Mouse (Mus musculus) intestine, embryonic 14.5 days (tissue): Measurements from ENCODE around the gene Dnase2a. TPM values are rescaled to one million over a fixed set of nuclear protein-coding genes. Genes with fewer than 3 reads are reported as not detected.

Experiments
- ATAC-seq: fragments of 200-750 bp; cut with Nextera tagmentation; replicated peaks from 2 replicates; pipeline ENCODE4 v1.8.0; 2017; ENCODE audit warnings: low read depth, moderate number of reproducible peaks, moderate TSS enrichment, moderate library complexity; ENCODE audit not compliant: low FRiP score, low TSS enrichment
- DNase-seq: peaks from one replicate; pipeline ENCODE4 v3.0.0-alpha.2; 2018; ENCODE audit warnings: low spot score
- H3K27ac ChIP-seq: fragments of 300-500 bp; sonication (generic); 2 replicates; pipeline ENCODE4 v1.5.1; 2014; ENCODE audit warnings: low read depth, mild to moderate bottlenecking, control low read depth
- H3K27me3 ChIP-seq: fragments of 300-500 bp; sonication (generic); replicated peaks from 2 replicates; pipeline ENCODE4 v1.6.1; 2014; ENCODE audit warnings: low read length, control low read depth; ENCODE audit not compliant: control insufficient read depth, insufficient read depth
- H3K36me3 ChIP-seq: fragments of 300-500 bp; sonication (generic); 2 replicates; pipeline ENCODE4 v1.6.1; 2014; ENCODE audit warnings: low read length, control low read depth; ENCODE audit not compliant: control insufficient read depth, insufficient read depth
- H3K4me1 ChIP-seq: fragments of 300-500 bp; sonication (generic); replicated peaks from 2 replicates; pipeline ENCODE4 v1.6.1; 2014; ENCODE audit warnings: low read length, control low read depth, mixed read lengths; ENCODE audit not compliant: control insufficient read depth, insufficient read depth
- H3K4me2 ChIP-seq: fragments of 300-500 bp; sonication (generic); 2 replicates; pipeline ENCODE4 v1.6.1; 2014; ENCODE audit warnings: low read length
- H3K4me3 ChIP-seq: fragments of 300-500 bp; sonication (generic); 2 replicates; pipeline ENCODE4 v1.5.1; 2014; ENCODE audit warnings: low read depth, low read length, control low read depth, mixed read lengths
- H3K9ac ChIP-seq: fragments of 300-500 bp; sonication (generic); 2 replicates; pipeline ENCODE4 v1.6.1; 2014; ENCODE audit warnings: mild to moderate bottlenecking, low read length
- H3K9me3 ChIP-seq: fragments of 300-500 bp; sonication (generic); 2 replicates; pipeline ENCODE4 v1.6.1; 2016; ENCODE audit warnings: low read length, control low read depth; ENCODE audit not compliant: control insufficient read depth
- WGBS: fragments of 180-500 bp; shearing (Covaris S2); extraction: QIAGEN DNeasy Blood & Tissue Kit; methylation state at CpG from one replicate; pipeline ENCODE4 v1.1.7; 2014; 5-methylcytosine and 5-hydroxymethylcytosine counted together
- polyA plus RNA-seq: library from polyadenylated mRNA; unstranded; fragments of >200 nt; fragmentation: Nextera tagmentation; extraction: Ambion mirVana; gene quantifications from 2 replicates; pipeline ENCODE4 v1.2.1, GENCODE M21; 2014

Dnase2a gene
- 8.3 and 8.6 TPM in 2 replicates for polyA plus RNA-seq

- WGBS: 1% methylated on average over 45 of the region's 45 CpGs
- Histone ChIP-seq H3K4me1 (peaks cover 8% of the 10 kb centered on the region; the same call in 1 of the 2 replicates), H3K4me3 (peak within 1 kb of the TSS; percentile 56), H3K36me3 (no peaks in the 10 kb centered on the region), H3K4me2 (peak within 1 kb of the TSS; percentile 85), H3K9ac (peak within 1 kb of the TSS; percentile 59), H3K9me3 (no peaks in the 10 kb centered on the region), H3K27ac (no peak within 1 kb of the TSS), H3K27me3 (peaks cover 43% of the 10 kb centered on the region)
- ATAC-seq (peak; percentile 88), DNase-seq (peak; percentile 93)
Measured at GRCm38 (mm10) chr8:84908421-84909161, at the start of gene Dnase2a. Gene Dnase2a, plus strand, starts transcription at chr8:84908560.

GRCm38 (mm10) chr8:84871376-84872308 lies 36.7 kb upstream of the Dnase2a start, which contains the start of gene Syce2:
Gene Syce2, plus strand, starts transcription at chr8:84872111.
- peak; percentile 69 for ATAC-seq
- H3K9me3 ChIP-seq: no peaks in the 10 kb centered on the region
- no peak within 1 kb of the TSS for H3K27ac ChIP-seq
- H3K4me1 ChIP-seq: peaks cover 13% of the 10 kb centered on the region
- 16% methylated on average over 36 of the region's 46 CpGs for WGBS
- peak within 1 kb of the TSS; percentile 43 for H3K4me3 ChIP-seq
- H3K36me3 ChIP-seq: peaks cover 26% of the 10 kb centered on the region
- peak within 1 kb of the TSS; percentile 46 for H3K9ac ChIP-seq
- H3K4me2 ChIP-seq: peak within 1 kb of the TSS; percentile 84
- DNase-seq: peak; percentile 92
- H3K27me3 ChIP-seq: no peaks in the 10 kb centered on the region

GRCm38 (mm10) chr8:84872309-84872965 lies 35.9 kb upstream of the Dnase2a start:
- Histone ChIP-seq H3K4me3 (peak overlapping the region; percentile 43), H3K36me3 (peaks cover 18% of the 10 kb centered on the region), H3K27me3 (no peaks in the 10 kb centered on the region), H3K9ac (peak overlapping the region; percentile 46), H3K4me1 (peaks cover 13% of the 10 kb centered on the region), H3K27ac (no peak overlapping the region), H3K4me2 (peak overlapping the region; percentile 84), H3K9me3 (no peaks in the 10 kb centered on the region)
- WGBS: 2% methylated on average over 52 of the region's 54 CpGs
- DNase-seq (peak; percentile 77), ATAC-seq (peak; percentile 69)

GRCm38 (mm10) chr8:84873016-84873415 lies 35.3 kb upstream of the Dnase2a start:
- Histone ChIP-seq H3K4me1 (peaks cover 13% of the 10 kb centered on the region), H3K9ac (no peak overlapping the region), H3K36me3 (peaks cover 12% of the 10 kb centered on the region), H3K4me2 (peak overlapping the region; percentile 84), H3K4me3 (peak overlapping the region; percentile 43), H3K27ac (no peak overlapping the region), H3K27me3 (no peaks in the 10 kb centered on the region), H3K9me3 (no peaks in the 10 kb centered on the region)
- 55% methylated on average over 4 of the region's 4 CpGs for WGBS
- ATAC-seq: no peak
- no peak for DNase-seq

GRCm38 (mm10) chr8:84874339-84874738 lies 34.0 kb upstream of the Dnase2a start:
- H3K9me3 ChIP-seq: no peaks in the 10 kb centered on the region
- no peak overlapping the region for H3K4me3 ChIP-seq
- no peaks in the 10 kb centered on the region for H3K27me3 ChIP-seq
- no peak for ATAC-seq
- no peak overlapping the region for H3K4me2 ChIP-seq
- H3K9ac ChIP-seq: no peak overlapping the region
- peaks cover 13% of the 10 kb centered on the region for H3K4me1 ChIP-seq
- 87% methylated on average over 3 of the region's 3 CpGs for WGBS
- no peak for DNase-seq
- no peaks in the 10 kb centered on the region for H3K36me3 ChIP-seq
- H3K27ac ChIP-seq: no peak overlapping the region

- ATAC-seq (no peak), DNase-seq (no peak)
- Histone ChIP-seq H3K4me2 (no peak overlapping the region), H3K9ac (no peak overlapping the region), H3K9me3 (no peaks in the 10 kb centered on the region), H3K36me3 (no peaks in the 10 kb centered on the region), H3K4me1 (peaks cover 6% of the 10 kb centered on the region), H3K27ac (no peak overlapping the region), H3K27me3 (no peaks in the 10 kb centered on the region), H3K4me3 (no peak overlapping the region)
- 82% methylated on average over 3 of the region's 3 CpGs for WGBS
Measured at GRCm38 (mm10) chr8:84877297-84878035, 30.9 kb upstream of the Dnase2a start.

GRCm38 (mm10) chr8:84878915-84879314 lies 29.4 kb upstream of the Dnase2a start:
- no peak overlapping the region for H3K9ac ChIP-seq
- DNase-seq (no peak), ATAC-seq (no peak)
- no peaks in the 10 kb centered on the region for H3K9me3 ChIP-seq
- H3K4me1 ChIP-seq: no peaks in the 10 kb centered on the region
- no peak overlapping the region for H3K27ac ChIP-seq
- no peak overlapping the region for H3K4me3 ChIP-seq
- WGBS: 88% methylated on average over 1 of the region's 1 CpGs
- H3K4me2 ChIP-seq: no peak overlapping the region
- no peaks in the 10 kb centered on the region for H3K36me3 ChIP-seq
- no peaks in the 10 kb centered on the region for H3K27me3 ChIP-seq

GRCm38 (mm10) chr8:84884728-84885127 lies 23.6 kb upstream of the Dnase2a start:
- WGBS: 86% methylated on average over 4 of the region's 4 CpGs
- H3K36me3 ChIP-seq: peaks cover 37% of the 10 kb centered on the region
- no peaks in the 10 kb centered on the region for H3K9me3 ChIP-seq
- no peaks in the 10 kb centered on the region for H3K4me1 ChIP-seq
- H3K9ac ChIP-seq: no peak overlapping the region
- DNase-seq (no peak), ATAC-seq (no peak)
- no peak overlapping the region for H3K4me3 ChIP-seq
- H3K27ac ChIP-seq: no peak overlapping the region
- no peaks in the 10 kb centered on the region for H3K27me3 ChIP-seq
- H3K4me2 ChIP-seq: no peak overlapping the region
